Mouse (Mus musculus) spleen, embryonic (tissue): Measurements from ENCODE around the gene Sypl.

Experiments used
- CTCF ChIA-PET: fragments of 350-600 bp; sonication (Branson Sonifier 250); formaldehyde crosslinking; loops from one replicate; lab custom pipeline; 2022; lab: Charles Lee

The Sypl gene

GRCm38 (mm10) chr12:32953596-32954215 lies at the start of gene Sypl:
TSS of gene Sypl (plus strand) at chr12:32953891.
- CTCF ChIA-PET: interaction anchor here (0.6 to 2.4 kb wide), 3 partner anchors 26 to 56 kb away, joined by 3 to 13 read pairs (median 4); no protein-coding TSS in a partner anchor

- CTCF ChIA-PET: interaction anchor here (0.6 kb wide), 1 partner anchor 205 kb away, joined by 5 read pairs; no protein-coding TSS in a partner anchor
Observed at GRCm38 (mm10) chr12:32909686-32910085, 44.0 kb upstream of the Sypl start.

GRCm38 (mm10) chr12:32910092-32910491 lies 43.6 kb upstream of the Sypl start:
- CTCF ChIA-PET: interaction anchor here (0.6 to 0.7 kb wide), 2 partner anchors 10 to 204 kb away, joined by 5 to 9 read pairs; no protein-coding TSS in a partner anchor

- CTCF ChIA-PET: interaction anchor here (0.6 to 0.7 kb wide), 3 partner anchors 9 to 204 kb away, joined by 3 to 9 read pairs (median 5); no protein-coding TSS in a partner anchor
Observed at GRCm38 (mm10) chr12:32910560-32911194, 43.0 kb upstream of the Sypl start.

- CTCF ChIA-PET: interaction anchor here (0.7 to 1.0 kb wide), 2 partner anchors 10 to 12 kb away, joined by 3 read pairs; no protein-coding TSS in a partner anchor
Observed at GRCm38 (mm10) chr12:32911569-32911968, 42.1 kb upstream of the Sypl start.

GRCm38 (mm10) chr12:32912772-32913171 lies 40.9 kb upstream of the Sypl start:
- CTCF ChIA-PET: no interaction called here

GRCm38 (mm10) chr12:32918683-32919082 lies 35.0 kb upstream of the Sypl start:
- CTCF ChIA-PET: interaction anchor here (0.6 kb wide), 1 partner anchor 97 kb away, joined by 10 read pairs; no protein-coding TSS in a partner anchor

GRCm38 (mm10) chr12:32919091-32919490 lies 34.6 kb upstream of the Sypl start:
- CTCF ChIA-PET: interaction anchor here (0.6 to 0.7 kb wide), 2 partner anchors 97 to 210 kb away, joined by 3 to 10 read pairs; no protein-coding TSS in a partner anchor

- CTCF ChIA-PET: interaction anchor here (0.7 to 1.1 kb wide), 3 partner anchors 9 to 209 kb away, joined by 3 to 9 read pairs (median 4); no protein-coding TSS in a partner anchor
Observed at GRCm38 (mm10) chr12:32919527-32919926, 34.2 kb upstream of the Sypl start.

- CTCF ChIA-PET: interaction anchor here (0.7 to 1.1 kb wide), 4 partner anchors 10 to 83 kb away, joined by 3 to 9 read pairs (median 4); no protein-coding TSS in a partner anchor
Observed at GRCm38 (mm10) chr12:32920185-32920788, 33.4 kb upstream of the Sypl start.

- CTCF ChIA-PET: no interaction called here
Observed at GRCm38 (mm10) chr12:32921071-32921470, 32.6 kb upstream of the Sypl start.

GRCm38 (mm10) chr12:32921532-32922131 lies 32.1 kb upstream of the Sypl start:
- CTCF ChIA-PET: no interaction called here

- CTCF ChIA-PET: no interaction called here
Observed at GRCm38 (mm10) chr12:32924245-32924644, 29.4 kb upstream of the Sypl start.

- CTCF ChIA-PET: no interaction called here
Observed at GRCm38 (mm10) chr12:32926331-32927172, 27.1 kb upstream of the Sypl start.

- CTCF ChIA-PET: no interaction called here
Observed at GRCm38 (mm10) chr12:32927231-32927835, 26.4 kb upstream of the Sypl start.

- CTCF ChIA-PET: interaction anchor here (0.7 kb wide), 1 partner anchor 25 kb away, joined by 4 read pairs; no protein-coding TSS in a partner anchor
Observed at GRCm38 (mm10) chr12:32928180-32928579, 25.5 kb upstream of the Sypl start.

- CTCF ChIA-PET: interaction anchor here (0.6 kb wide), 1 partner anchor 54 kb away, joined by 3 read pairs; no protein-coding TSS in a partner anchor
Observed at GRCm38 (mm10) chr12:32929831-32930513, 23.7 kb upstream of the Sypl start.

- CTCF ChIA-PET: interaction anchor here (0.6 kb wide), 1 partner anchor 53 kb away, joined by 3 read pairs; no protein-coding TSS in a partner anchor
Observed at GRCm38 (mm10) chr12:32930566-32930965, 23.1 kb upstream of the Sypl start.

GRCm38 (mm10) chr12:32936246-32936946 lies 17.3 kb upstream of the Sypl start:
- CTCF ChIA-PET: no interaction called here
